Mouse (Mus musculus): Measurements from ENCODE around the gene Gm17542.
"Not testable (repeated sequence)": the region's sequence is repeated elsewhere in the genome, so short reads cannot be mapped to it uniquely, and the experiment has no call there.

DNA sequence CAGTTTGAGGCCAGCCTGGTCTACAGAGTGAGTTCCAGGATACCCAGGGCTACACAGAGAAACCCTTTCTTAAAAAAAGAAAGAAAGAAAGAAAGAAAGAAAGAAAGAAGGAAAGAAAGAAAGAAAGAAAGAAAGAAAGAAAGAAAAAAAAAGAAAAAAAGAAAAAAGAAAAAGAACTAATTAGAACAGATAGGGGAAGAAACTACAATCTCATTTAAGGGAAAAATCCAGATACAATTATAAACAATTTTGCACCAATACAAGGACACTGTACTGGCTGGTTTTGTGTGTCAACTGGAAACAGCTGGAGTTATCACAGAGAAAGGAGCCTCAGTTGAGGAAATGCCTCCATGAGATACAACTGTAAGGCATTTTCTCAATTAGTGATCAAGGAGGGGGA is at the start of gene Gm17542:
- TF ChIP-seq CTCF (IDR thresholded peaks at IDR 0.05; ENCODE audit: insufficient read depth, low read length); POLR2A (IDR thresholded peaks at IDR 0.05; ENCODE audit: borderline replicate concordance, extremely low read depth, low read depth, low read length): not testable (repeated sequence)

Data from lung, adult 2 months (tissue).